Mouse (Mus musculus) C2C12 (cell line): ENCODE measurements around the gene Gm28360. TPM values are rescaled to one million over a fixed set of nuclear protein-coding genes. Genes with fewer than 3 reads are reported as not detected.
"Not testable (repeated sequence)": the region's sequence is repeated elsewhere in the genome, so short reads cannot be mapped to it uniquely, and the experiment has no call there.

ENCODE experiments used
- H3K27me3 ChIP-seq: one replicate; pipeline ENCODE4 v1.6.1; 2011; ENCODE audit not compliant: control insufficient read depth, insufficient read depth, insufficient read length
- H3K36me3 ChIP-seq: one replicate; pipeline ENCODE4 v1.6.1; 2011; ENCODE audit not compliant: control insufficient read depth, insufficient read depth
- H3K4me3 ChIP-seq: one replicate; pipeline ENCODE4 v1.5.1; 2011; ENCODE audit warnings: mild to moderate bottlenecking, control low read depth; ENCODE audit not compliant: poor library complexity, insufficient read depth, severe bottlenecking
- H3K79me2 ChIP-seq: one replicate; pipeline ENCODE4 v1.6.1; 2011; ENCODE audit not compliant: control insufficient read depth, insufficient read depth
- H3K79me3 ChIP-seq: one replicate; pipeline ENCODE4 v1.6.1; 2011; ENCODE audit warnings: low read depth, control low read depth
- H3ac ChIP-seq: one replicate; pipeline ENCODE3; 2011; ENCODE audit warnings: low read depth; ENCODE audit not compliant: control insufficient read depth, insufficient read length
- long read RNA-seq, 2 experiments: library from polyadenylated mRNA; unstranded; transcript quantifications; one replicate each; pipeline ENCODE4 v2.0.0; 2019 to 2020
- polyA plus RNA-seq: library from polyadenylated mRNA; unstranded; fragments of >200 nt; fragmentation: generic; extraction: Trizol; gene quantifications from one replicate; pipeline ENCODE4 v1.2.1, GENCODE M21; 2012; ENCODE audit warnings: missing spikeins

Gm28360 gene
- polyA plus RNA-seq, result not detected
- long read RNA-seq, experiment 1, result 0 reads
- long read RNA-seq, experiment 2, result 0 reads

- not testable (repeated sequence) for H3ac ChIP-seq, H3K4me3 ChIP-seq, H3K36me3 ChIP-seq, H3K79me2 ChIP-seq, H3K27me3 ChIP-seq, H3K79me3 ChIP-seq
Observed at GRCm38 (mm10) chr1:117829781-117830180, at the start of gene Gm28360. TSS of gene Gm28360 (plus strand) at chr1:117830081.

DNA sequence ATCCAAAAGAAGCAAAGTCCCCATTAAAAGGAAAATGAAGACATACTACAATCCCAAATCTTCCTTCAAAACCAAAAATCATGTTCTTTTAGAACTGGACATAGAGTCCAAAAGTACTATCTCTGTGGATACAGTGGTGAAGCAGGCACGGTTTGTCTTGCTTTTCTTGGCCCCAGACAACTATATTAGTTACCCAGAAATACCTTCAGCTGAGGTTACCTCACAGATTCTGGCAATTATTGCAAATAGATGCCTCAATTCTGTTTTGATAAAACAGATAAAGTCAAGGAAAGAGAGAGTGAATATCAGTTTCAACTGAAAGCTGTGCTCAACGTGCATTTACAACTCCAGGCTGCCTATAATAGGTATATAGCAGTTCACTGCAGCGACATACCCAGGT is 49.0 kb upstream of the Gm28360 start, which contains the start of gene B020011L13Rik:
B020011L13Rik (plus strand) TSS at position 301 of the 400 bp plus-strand sequence.
- H3K36me3 ChIP-seq, H3K4me3 ChIP-seq, H3K79me2 ChIP-seq, H3ac ChIP-seq, H3K27me3 ChIP-seq, H3K79me3 ChIP-seq: not testable (repeated sequence)

DNA sequence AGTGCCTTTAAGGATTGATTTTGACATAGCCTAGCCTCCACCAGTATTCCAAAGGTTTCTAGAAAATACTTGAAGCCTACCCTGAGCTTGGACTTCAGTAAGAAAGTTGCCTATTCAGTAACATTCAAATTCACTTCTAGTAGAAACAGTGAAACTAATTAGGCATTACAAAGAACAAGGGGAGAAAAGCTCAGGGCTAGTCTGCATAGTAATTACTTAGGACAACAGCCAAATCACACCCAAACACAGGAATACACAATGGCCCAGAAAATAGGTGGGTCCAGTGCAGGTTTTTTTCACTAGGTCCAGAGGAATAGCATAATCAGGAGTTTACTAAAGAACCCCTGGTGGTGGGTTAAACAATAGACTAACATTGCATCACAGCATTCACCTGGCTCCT is 13.6 kb upstream of the Gm28360 start:
- not testable (repeated sequence) for H3K36me3 ChIP-seq, H3K27me3 ChIP-seq, H3ac ChIP-seq, H3K79me3 ChIP-seq, H3K4me3 ChIP-seq, H3K79me2 ChIP-seq

DNA sequence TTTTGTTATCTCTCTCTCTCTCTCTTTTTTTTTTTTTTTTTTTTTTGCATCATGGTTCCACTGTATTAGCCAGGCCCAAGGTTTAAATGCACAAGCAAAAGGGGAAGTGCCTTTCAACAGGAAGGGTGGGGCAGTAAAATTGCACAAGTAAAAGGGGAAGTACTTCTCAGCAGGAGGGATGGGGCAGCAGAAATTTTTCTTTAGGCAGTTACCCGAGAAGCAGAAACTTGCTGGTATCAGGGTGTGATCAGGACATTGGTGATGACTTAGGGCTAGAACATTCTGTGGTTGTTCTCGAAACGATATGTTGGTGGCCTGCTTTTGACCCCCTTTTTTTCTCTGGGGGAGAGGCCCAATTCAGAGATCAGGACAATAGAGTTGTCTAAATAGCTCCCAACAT is 21.8 kb downstream of the Gm28360 start:
- H3K79me3 ChIP-seq, H3K79me2 ChIP-seq, H3K4me3 ChIP-seq, H3ac ChIP-seq, H3K27me3 ChIP-seq, H3K36me3 ChIP-seq: not testable (repeated sequence)

Other genes with a start within 250 kb of the Gm28360 start
- not detected for gene Gm28363, start 132.9 kb upstream of the Gm28360 start, polyA plus RNA-seq
- gene B020011L13Rik, start 48.9 kb upstream of the Gm28360 start, polyA plus RNA-seq, result not detected
- not detected for gene Gm28168, start 97.9 kb downstream of the Gm28360 start, polyA plus RNA-seq
- gene Gm7145, start 135.9 kb downstream of the Gm28360 start, polyA plus RNA-seq, result not detected